Mouse (Mus musculus): ENCODE measurements at regions not wholly inside any gene's neighbourhood (a gene's known extent, or its start where the extent isn't known, plus 50 kb on each side); places are given as distances from the start of the nearest gene placed in this dataset.

DNA sequence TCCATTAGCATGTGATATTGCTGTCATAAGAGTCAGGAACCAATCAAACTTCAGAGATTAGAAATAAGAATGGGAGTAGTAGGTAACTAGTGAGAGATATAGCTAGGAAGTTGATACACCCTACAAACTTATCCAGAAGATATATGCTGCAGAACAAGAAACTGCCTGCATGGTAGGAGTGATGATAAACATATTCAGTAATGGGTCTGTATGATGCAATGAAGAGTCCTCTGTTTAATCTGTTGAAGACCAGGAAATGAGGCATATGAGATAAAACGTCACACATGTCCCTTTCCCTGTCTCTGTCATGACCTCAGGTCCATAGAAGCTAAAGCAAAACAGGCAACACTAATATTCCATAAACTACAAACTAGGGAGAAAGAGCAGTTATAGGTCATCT, 162.2 kb upstream of the Ppargc1a start:
- TF ChIP-seq CTCF (conservative IDR thresholded peaks at IDR 0.05; ENCODE audit: insufficient read depth, insufficient read length, low read depth, low read length) (no peak), POLR2A (IDR thresholded peaks at IDR 0.05; ENCODE audit: low read depth, low read length) (no peak)
